Mouse (Mus musculus) right cerebral cortex, postnatal 14 days (tissue): ENCODE results near the gene Pnmt.

ENCODE experiments used
- DNase-seq: peaks from one replicate; pipeline ENCODE4 v3.0.0; 2022

Pnmt gene

DNA sequence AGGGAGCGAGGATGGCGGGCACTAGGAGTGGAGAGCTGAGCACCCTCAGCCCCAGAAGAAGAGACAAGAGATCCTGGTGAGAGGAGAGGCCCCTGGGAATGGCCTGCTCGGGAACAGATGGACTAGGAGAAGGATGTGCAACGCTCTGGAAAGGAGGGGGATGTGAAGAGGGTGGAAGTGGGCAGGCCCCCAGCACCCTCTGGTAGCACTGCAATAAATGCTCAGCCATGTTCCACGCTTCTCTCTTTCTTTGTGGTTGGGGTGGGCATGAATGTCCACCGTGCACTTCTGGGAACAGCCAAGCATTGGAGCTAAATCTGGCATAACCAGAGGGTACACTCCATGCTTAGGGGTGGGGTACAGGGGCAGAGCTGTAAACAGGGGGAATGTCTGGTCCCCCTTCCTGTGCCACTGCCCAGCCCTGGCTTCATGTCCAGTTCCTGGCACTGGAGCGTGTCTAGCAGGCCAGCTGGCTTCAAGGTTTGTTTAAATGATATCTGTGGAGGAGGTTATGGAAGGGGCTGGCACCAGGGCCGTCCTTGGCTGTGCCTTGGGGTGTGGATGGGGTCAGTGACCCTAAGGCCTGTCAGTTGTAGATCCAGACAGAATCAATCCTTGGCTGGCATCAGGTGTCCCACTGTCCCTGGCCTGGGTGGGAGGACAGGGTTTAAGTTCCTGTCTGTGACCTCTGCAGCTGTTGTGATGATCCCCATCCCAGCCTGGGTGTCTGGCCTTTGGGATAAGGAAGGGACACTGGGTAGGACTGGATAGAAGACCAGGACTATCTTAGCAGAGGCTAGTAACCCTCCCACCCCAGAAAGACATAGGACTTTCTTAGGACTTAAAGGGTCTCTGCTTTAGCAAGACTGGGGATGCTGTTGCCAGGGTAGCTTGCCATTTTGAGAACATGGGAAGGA, 1.3 kb upstream of the Pnmt start:
- DNase-seq: no peak

DNA sequence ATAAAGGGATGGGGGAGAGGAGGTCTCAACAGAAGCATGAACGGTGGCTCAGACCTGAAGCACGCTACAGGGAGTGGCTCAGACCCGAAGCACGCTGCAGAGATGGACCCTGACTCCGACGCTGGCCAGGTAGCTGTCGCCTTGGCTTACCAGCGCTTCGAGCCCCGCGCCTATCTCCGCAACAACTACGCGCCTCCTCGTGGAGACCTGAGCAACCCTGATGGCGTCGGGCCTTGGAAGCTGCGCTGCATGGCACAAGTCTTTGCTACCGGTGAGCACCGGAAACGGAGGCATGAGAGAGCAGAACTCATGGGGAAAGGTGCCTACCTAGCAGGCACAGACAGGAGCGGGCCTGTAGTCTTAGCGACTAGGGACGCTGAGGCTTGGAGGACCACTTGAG, 346 bp downstream of the Pnmt start:
- no peak for DNase-seq

DNA sequence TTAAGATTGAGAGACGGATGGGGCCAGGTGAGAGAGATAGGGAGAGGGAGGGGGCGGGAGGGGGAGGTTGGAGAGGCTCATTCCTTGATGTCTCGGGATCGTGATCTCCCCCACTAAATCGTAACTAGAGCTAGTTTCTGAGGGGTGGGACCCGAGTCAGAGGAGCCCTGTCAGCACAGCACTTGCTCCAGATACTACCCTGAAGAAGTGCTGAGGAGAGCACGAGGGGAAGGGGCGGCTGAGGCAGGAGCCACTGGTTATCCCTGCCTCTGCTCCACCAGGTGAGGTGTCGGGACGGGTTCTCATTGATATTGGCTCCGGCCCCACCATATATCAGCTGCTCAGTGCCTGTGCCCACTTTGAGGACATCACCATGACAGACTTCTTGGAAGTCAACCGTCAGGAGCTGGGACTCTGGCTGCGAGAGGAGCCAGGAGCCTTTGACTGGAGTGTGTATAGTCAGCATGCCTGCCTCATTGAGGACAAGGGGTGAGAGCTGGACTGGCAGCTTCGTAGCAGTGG, 867 bp downstream of the Pnmt start:
- no peak for DNase-seq

DNA sequence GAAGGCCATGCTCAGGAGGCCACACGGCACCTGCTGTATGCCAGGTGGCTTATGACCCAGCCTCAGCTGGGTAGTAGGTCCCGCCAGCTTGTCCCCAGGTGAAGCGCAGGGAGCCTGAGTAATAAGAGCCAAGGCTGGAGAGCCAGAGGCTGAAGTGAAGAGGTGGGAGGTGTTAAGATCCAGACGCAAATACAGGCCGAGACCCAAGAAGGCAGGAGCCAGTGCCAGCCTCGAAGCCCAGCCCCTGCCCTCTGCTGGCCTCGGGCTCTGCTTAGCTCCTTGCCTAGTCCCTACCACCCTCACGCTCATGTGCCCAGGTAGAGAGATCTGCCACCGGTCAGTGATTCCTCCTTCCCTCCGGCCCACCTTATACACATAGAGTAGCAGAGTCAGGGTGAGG, 2.0 kb downstream of the Pnmt start:
- no peak for DNase-seq

DNA sequence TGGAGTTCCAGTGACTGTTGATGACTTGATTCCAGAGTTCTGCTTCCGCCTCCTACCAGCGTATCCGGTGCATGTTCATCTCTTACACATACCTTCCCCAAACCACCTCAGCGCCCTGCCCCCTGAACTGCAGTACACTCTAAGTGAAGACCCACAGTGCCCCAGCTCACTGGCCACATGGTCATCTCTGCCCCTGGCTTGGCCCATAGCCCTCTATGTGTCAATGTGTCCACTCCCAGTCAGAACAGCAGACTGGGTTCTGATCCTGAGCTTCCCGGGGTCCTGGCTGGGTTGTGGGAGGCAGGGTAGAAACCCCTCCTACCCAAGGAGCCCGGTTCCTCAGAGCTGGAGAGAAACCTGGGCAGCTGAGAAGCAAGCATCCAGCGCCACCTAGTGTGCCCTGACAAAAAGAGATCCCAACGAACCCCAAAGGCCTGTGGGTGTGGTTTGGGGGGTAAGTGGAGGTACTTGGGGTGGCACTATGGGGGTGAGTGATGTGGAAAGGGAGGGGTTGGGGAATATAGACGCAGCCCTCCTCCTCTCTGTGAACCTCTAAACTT, 3.1 kb downstream of the Pnmt start:
- peak; percentile 78 for DNase-seq

DNA sequence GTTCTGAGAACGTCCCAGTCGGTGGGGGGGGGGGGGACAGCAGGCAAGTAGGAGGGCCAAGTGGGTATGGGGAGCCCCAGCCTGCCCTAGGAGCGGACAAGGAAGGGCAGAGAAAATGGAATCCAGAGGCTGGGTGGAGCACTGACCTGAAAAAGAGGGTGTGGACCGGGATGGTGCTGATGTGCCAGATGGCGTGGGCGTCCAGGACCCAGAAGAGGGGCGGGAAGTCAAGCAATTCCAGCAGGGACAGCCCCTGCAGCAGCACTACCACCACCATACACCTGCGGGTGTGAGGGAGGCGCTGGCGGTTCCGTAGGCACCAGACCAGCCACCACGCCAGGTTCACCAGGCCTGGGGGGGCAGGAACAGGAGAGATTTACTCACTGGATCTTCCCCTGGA, 3.9 kb downstream of the Pnmt start:
- no peak for DNase-seq

DNA sequence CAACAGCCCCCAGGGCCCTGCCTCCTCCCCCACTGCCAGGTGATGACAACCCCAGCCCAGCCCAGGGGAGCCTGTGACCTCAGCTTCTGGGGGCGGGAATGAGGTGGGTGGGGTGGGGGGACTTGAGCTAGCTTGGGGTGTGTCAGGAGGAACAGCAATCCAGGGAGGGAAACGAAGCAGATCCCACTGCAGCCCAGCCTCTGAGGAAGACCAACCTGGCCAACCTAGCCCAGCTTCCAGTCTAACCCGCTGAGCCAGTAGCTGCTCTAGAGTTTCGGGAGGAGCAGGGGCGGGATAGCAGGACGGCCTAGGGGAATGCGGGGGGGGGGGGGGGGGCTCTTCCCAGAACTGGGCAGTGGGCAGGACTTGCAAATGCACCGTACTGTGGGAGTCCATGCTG, 5.8 kb downstream of the Pnmt start:
- DNase-seq: no peak

DNA sequence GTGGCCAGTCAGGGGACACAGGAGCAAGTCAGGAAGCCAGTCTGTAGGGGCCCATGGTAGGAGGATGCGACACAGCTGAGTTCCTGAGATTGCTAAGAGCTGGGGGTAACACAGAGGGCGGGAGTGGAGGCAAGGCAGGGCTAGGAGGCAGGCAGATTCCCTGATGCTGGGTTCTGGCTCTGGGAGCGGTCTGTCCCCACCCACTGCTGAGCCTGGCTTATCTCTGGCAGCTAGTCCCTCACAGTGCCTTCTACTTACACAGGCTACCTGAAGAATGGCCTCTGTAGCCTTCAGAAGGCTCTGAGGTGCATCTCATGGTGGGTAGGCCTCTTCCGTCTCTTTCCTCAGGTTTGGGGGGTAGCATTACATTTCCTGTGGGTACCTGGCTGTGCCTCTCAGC, 6.4 kb downstream of the Pnmt start:
- DNase-seq: no peak

DNA sequence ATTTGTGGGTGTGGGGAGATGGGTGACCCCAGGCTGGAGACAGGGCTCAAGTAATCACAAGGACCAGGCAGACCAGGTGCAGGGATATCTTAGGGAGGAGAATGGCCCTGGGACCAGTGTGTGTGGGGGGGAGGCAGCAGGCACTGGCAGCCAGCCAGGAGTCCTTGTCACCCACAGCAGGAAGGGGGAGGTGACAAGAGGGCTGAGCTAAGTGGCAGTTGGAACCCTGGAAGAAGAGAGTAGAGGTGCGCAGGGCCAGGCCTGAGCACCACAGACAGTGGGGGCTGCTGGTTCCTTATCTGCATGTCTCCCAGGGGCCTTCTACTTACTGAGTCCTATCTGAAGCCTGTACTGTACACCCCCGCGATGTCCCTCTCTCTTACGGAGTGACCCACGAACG, 7.1 kb downstream of the Pnmt start:
- DNase-seq: no peak

DNA sequence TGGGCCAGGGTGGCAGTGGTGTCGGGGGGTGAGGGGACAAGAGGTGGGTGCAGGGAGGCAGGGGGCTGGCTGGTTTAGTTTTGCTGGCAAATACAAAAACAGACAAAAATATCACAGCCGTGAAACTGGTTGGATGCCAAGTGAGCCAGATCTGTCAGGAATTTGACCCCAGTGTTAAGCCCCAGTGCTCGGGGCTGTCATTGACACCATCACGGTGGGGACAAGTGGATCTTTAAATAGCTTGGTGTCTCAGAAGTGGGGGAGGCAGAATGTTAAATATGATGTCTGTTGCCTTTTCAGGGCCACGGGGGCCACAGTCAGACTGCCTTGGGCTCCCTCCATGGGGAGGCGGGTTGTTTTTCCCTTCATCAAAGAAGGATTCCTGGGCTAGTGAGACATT, 8.1 kb downstream of the Pnmt start:
- DNase-seq: no peak

DNA sequence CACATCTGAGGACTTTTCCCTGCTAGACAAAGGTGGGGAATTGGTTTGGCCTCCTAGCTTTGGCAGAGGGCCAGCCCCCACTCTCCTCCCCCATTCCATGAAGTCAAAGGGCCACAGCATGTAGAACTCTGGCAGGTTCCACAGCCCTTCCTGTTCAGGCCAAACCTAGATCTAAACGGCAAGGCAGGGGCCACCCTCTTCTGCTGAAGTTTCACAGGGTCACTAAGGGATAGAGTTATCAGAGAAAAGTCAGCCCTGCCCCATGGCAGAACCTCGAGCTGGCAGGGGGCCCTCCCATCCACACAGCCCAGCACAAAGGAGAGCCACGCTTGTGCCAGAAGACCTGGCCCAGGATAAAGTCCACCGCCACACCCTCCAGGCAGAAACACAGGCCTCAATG, 8.8 kb downstream of the Pnmt start:
- no peak for DNase-seq

DNA sequence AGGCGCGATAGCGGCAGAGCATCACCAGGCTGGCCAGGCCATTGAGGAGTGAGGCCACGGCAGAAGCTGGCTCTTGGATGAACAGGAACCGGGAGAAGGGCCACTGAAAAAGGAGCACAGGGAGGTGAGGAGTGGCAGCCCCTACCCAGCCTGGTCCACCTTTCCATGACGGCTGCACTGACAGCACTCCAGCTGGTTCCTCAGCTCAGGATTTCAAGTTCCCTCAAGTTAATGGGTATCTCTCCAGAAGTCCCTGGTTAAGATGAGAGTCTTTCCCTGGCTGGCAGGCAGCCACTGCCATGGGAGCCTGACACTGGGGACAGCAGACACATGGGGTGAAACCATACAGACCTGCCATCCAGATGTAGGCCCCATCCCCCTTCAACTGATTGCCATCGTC, 11.7 kb downstream of the Pnmt start:
- no peak for DNase-seq

DNA sequence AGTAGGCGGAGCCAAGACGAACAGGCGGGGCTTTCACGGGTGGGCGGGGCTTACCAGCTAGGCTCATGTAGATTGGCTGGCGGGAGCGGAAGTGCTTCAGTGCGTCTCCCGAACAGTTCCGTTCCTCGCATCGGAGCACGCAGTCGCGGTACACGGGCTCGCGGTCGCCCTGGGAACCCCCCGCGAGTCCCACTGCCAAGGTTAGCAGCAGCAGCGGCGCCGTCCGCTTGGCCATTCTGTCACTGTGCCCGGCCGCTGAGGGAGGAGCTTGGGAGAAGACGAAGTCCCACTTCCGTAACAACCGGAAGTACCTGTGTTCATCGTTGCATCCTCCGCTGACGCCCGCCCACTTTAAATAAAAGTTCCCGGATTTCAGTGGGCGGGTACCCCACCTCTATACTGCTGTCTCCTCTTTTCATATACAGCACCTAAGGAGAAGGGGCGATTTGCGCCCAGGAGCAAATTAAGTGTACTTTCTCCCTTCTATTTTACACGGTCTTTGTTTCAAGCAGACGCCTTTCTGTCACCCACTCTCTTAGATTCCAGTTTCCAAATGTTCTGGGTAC, 14.0 kb downstream of the Pnmt start, which contains the start of gene Pgap3:
Gene Pgap3 (minus strand): TSS at position 330 of the 566 bp plus-strand sequence.
- DNase-seq: peak; percentile 85

DNA sequence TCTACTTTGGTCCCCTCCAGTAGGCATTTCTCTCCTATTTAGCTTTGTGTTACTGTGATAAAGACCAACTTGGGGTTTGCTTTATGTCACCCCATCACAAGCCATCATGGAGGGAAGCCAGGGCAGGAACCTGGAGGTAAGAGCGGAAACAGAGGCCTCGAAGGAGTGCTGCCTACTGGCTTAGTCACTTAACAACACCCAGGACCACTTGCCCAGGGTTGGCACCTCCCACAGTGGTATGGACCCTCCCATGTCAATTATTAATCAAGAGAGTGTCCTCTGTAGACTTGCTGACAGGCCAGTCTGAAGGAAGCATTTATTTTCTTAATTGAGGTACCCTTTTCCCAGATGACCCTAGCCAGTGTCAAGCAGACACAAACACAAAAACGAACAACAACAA, 14.6 kb downstream of the Pnmt start:
- DNase-seq: no peak

DNA sequence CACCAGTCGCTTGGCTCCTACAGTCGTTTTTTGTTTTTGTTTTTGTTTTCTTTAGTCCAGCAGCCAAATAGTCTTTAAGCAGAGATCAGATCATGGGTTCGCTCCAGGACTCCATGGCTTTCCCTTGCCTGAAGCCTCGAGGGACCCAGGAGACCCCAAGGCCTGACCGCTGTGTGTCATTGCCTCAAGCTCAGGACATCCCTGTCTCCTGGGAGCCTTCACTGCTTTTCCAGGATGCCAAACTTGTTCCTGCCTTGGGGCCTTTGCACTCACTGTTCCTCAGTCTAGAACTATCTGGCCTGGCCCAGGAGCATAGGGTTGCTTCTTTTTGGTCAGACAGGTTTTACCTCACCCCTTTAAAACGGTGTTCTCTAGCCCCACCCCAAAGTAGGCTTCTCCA, 20.4 kb downstream of the Pnmt start:
- DNase-seq: no peak

DNA sequence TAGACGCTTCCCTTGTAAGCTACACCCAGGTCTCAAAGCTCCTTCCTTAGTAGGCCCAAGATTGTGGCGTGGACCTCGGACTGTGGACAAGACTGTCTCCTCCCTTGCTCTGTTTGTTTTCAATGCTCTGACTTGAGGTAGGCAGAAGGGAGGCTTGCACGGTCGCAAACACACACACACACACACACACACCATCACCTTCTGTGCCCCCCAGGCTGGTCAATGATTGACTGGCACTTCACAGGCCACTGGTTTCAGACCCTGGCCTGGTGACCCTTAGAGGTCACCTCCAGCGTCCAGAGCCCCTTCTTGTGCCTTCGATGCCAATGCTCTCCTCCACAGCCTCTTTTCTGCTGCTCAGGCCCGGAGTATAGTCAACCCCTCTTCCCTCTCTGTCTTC, 22.6 kb downstream of the Pnmt start:
- no peak for DNase-seq

DNA sequence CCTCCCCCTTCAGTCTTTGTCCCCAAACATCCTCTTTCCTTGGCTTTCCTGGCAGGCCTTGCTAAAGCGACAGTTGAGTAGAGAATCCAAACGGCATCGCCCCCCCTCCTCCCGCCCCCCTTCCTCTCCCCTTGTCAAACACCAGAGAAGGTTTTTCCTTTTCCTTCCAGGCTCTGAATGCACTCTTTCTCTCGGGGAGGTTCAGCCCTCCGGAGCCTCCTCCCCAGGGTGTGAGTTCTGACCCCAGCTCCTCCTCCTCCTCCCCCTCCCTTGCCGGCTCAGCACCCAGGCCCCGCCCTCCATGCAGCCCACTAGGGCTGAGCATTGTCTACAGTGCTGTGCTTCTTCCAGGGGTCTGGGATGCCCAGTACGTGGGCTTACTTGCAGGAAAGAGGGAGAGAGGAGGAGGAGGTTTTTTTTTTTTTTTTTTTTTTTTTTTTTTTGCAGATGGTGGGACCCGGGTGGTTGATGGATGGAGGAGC, 23.1 kb downstream of the Pnmt start:
- no peak for DNase-seq

DNA sequence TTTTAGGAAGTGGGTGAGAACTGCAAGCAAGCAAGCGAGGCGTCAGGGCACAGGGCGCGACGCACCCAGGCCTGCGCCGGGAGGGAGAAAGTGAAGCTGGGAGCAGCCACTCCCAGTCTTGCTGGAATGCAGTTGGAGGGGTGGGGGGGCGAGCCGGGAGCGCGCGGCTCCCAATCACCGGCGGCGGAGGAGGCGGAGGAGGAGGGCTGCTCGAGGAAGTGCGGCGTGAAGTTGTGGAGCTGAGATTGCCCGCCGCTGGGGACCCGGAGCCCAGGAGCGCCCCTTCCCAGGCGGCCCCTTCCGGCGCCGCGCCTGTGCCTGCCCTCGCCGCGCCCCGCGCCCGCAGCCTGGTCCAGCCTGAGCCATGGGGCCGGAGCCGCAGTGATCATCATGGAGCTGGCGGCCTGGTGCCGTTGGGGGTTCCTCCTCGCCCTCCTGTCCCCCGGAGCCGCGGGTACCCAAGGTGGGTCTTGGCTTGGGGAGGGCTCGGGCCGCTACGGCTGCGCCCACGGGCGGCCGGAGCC, 26.1 kb downstream of the Pnmt start, which contains the start of gene Erbb2:
Gene Erbb2 (plus strand): TSS at position 198 of the 524 bp plus-strand sequence.
- no peak for DNase-seq

DNA sequence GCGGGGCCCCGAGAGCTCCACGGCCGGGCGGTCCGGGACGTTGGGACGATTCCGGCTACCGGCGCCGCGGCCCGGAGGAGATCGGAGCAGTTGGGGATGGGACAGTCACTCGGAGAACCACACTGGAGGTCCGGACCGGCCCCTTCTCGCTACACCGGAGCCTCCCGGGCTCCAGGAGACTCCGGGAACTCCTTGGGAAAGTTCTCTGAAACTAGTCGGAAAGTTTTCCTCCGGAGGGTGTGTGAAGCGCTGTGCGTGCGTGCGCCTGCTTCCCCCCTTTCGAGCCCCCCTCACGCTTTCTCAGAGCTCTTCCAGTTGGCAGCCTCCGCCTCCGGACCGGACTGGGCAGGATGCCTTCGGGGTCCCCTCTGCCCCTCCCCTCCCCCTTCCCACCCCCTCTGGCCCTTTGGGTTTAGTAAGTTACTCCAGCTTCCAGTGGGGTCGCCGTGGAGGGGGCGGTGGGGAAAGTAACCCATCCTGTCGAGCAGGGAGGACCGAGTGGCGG, 26.6 kb downstream of the Pnmt start:
- DNase-seq: no peak

DNA sequence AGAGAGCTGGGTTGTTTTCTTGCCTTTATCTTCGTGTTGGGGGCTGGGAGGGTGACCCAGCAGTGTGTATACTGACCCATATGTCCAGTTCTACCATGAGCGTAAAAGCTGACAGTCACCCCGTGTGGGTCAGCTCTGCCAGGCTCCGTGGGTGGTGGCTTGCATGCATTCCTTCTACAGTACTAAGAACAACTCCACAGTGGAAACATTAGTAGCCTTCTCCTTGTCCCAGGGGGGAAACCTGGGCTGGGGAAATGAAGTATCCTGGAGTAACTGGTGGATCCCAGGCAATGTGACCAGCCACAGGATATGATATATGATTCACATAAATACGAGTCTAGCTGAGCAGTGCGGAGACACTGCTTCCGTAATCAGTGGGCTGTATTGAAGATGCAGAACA, 27.5 kb downstream of the Pnmt start:
- DNase-seq: no peak

DNA sequence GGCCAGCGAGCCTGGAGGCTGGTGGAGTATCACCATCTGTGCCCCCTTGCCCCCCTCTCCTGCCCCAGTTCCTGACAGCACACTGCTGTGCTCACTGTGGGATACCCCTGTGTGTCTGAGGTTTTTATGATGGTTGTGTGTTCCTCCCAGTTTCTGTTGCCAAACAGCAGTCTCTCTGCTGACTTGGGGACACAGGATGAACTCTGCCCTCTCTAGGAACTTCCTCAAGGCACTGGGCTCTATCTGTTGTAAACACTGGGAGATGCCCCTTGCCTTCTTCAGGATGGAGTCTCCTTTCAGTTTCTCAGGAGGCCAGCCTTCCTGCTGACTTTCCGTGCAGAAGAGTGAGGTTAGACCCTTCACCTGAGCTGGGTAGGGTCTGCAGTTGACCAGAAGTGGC, 27.9 kb downstream of the Pnmt start:
- no peak for DNase-seq

DNA sequence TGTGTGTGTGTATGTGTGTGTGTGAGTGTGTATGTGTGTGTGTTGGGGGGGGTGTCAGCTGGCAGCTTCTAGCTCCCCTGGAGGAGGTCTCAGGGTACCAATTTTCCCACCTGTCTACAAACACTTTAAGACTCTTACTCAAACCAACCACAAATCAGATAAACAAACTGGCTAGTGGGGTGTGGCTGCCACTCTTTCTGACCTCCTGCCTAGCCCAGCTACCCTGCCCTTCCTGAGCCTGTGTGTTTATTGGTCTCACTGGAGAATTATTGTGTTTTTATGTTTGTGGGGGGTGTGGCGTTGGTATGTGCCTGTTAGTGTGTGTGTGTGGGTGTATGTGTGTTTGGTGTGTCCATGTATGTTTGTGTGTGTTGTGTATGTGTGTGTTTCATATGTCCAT, 30.8 kb downstream of the Pnmt start:
- no peak for DNase-seq

DNA sequence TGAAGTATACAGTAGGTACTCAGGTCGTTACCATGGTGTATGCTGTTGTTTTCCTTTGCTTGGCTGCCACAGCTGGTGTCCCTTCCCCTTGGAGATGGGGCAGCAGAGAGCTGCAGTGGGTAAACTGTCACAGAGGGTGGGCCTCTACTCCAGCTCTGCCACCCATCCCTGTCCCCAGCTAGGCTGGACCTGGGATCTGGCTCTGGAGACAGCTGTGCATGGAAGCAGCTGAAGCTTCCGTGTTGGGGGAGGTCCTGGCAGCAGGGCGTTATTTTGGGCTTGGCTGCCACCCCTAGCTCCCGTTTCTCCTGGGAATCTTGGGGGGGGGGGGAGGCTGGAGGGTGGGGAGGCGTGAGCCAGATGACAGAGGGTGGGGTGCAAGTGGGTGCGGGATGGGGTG, 32.0 kb downstream of the Pnmt start:
- DNase-seq: no peak
